8 mouse cellular contexts compared by ENCODE assay signal in the genomic region with DNA sequence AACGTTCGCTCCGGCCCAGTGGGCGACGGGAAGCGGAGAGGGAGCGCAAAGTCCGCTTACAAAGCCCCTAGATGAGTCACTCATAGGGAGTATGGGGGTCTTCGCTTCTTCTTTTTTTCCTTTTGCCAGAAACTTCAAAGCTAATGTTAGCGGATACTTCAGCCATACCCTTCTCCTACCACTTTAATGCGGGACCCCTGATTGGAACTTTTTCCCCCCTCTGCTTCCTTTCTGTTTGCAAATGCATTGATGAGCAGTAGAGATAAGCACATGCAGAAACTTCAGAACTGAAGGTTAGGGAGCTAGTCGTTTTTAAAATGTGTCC. TPM values are rescaled to one million over a fixed set of nuclear protein-coding genes. Genes with fewer than 3 reads are reported as not detected.
A peak's percentile ranks its signal among the peaks of the same experiment; 100 is the strongest.
DNase-seq lines count a peak whose midpoint lies in the region; ATAC-seq and TF ChIP-seq lines count a peak whose summit lies in the region.

No protein-coding gene starts in this region.

- peaks cover 35% of the 10 kb centered on the region for H3K36me3 ChIP-seq in heart, adult 2 months (ENCODE audit: control insufficient read depth, insufficient read depth, low read length)
- H3K36me3 ChIP-seq in forebrain, embryonic 12.5 days (replicated peaks) = peaks cover 12% of the 10 kb centered on the region
- H3K36me3 ChIP-seq in liver, embryonic 14.5 days (replicated peaks; ENCODE audit: control insufficient read depth, insufficient read depth, low read depth) = peaks cover 9% of the 10 kb centered on the region

- no peak for TF ChIP-seq EP300 in heart, adult 2 months (IDR thresholded peaks at IDR 0.05; ENCODE audit: insufficient read depth, low read depth, low read length)
- TF ChIP-seq EP300 in liver, embryonic 14.5 days (IDR thresholded peaks at IDR 0.05; ENCODE audit: low read depth) = no peak

- ATAC-seq in forebrain, embryonic 12.5 days (ENCODE audit: low FRiP score) = no peak
- no peak for ATAC-seq in liver, embryonic 14.5 days (ENCODE audit: insufficient read depth)

- no peaks in the 10 kb centered on the region for H3K27me3 ChIP-seq in heart, adult 2 months (ENCODE audit: control insufficient read depth, insufficient read depth, low read length)
- H3K27me3 ChIP-seq in forebrain, embryonic 12.5 days = no peaks in the 10 kb centered on the region
- H3K27me3 ChIP-seq in liver, embryonic 14.5 days (ENCODE audit: control insufficient read depth, insufficient read depth, low read length) = no peaks in the 10 kb centered on the region

- intact Hi-C loops in heart, adult 2 months (cut with DNase I) = loop anchor here (2.0 kb wide), 2 partner anchors 50 to 112 kb away; no protein-coding TSS in a partner anchor
- intact Hi-C loops in heart, postnatal 36 days (cut with DNase I) = loop anchor here (1.0 to 2.0 kb wide), 5 partner anchors 16 to 94 kb away; partner anchors contain the start of gene Cuedc1

- peak overlapping the region; percentile 84 for H3K4me3 ChIP-seq in heart, adult 2 months
- peak overlapping the region; percentile 98 for H3K4me3 ChIP-seq in forebrain, embryonic 12.5 days (replicated peaks)
- peak overlapping the region; percentile 90 to 99 for H3K4me3 ChIP-seq in liver, embryonic 14.5 days (ENCODE audit: insufficient read depth in 1 of 2, low read depth in 2 of 2, low read length in 2 of 2)

- WGBS in heart, adult 2 months = under 1% methylated on average over 12 of the region's 12 CpGs
- WGBS in forebrain, embryonic 12.5 days = under 1% methylated on average over 12 of the region's 12 CpGs
- WGBS in liver, embryonic 14.5 days (ENCODE audit: insufficient replicate concordance) = 0% methylated on average over 12 of the region's 12 CpGs

- H3K9ac ChIP-seq in heart, adult 2 months (ENCODE audit: low read depth, low read length) = peak overlapping the region; percentile 73
- H3K9ac ChIP-seq in forebrain, embryonic 12.5 days = peak overlapping the region; percentile 98
- peak overlapping the region; percentile 94 for H3K9ac ChIP-seq in liver, embryonic 14.5 days (replicated peaks)

- no peak for TF ChIP-seq CTCF in heart, adult 2 months (IDR thresholded peaks at IDR 0.05)
- TF ChIP-seq CTCF in liver, embryonic 14.5 days (IDR thresholded peaks at IDR 0.05; ENCODE audit: low read depth) = no peak

- H3K4me2 ChIP-seq in forebrain, embryonic 12.5 days = peak overlapping the region; percentile 69
- H3K4me2 ChIP-seq in liver, embryonic 14.5 days (ENCODE audit: low read depth) = peak overlapping the region; percentile 98

- peaks cover 14% of the 10 kb centered on the region for H3K4me1 ChIP-seq in heart, adult 2 months (ENCODE audit: control insufficient read depth, insufficient read depth, low read length)
- H3K4me1 ChIP-seq in forebrain, embryonic 12.5 days = peaks cover 41% of the 10 kb centered on the region
- peaks cover 15 to 17% of the 10 kb centered on the region in 2 experiments for H3K4me1 ChIP-seq in liver, embryonic 14.5 days (replicated peaks; ENCODE audit: control insufficient read depth in 2 of 2, insufficient read depth in 2 of 2, low read length in 1 of 2)

- no peak for DNase-seq in heart, adult 2 months
- DNase-seq in heart, postnatal 36 days = no peak
- DNase-seq in A20 (ENCODE audit: low read depth, low spot score) = peak; percentile 70
- no peak for DNase-seq in liver, embryonic 14.5 days (ENCODE audit: low read depth in 3 of 3, low spot score in 3 of 3)
- no peak for DNase-seq in cerebellum, adult 9-10 months
- no peak for DNase-seq in cerebellum, postnatal 25 days
- DNase-seq in ovary, postnatal 36 days (ENCODE audit: low spot score) = no peak

- no peak for TF ChIP-seq POLR2A in heart, adult 2 months (IDR thresholded peaks at IDR 0.05; ENCODE audit: insufficient read depth, low read depth, low read length)

- peaks cover 4% of the 10 kb centered on the region for H3K79me2 ChIP-seq in heart, adult 2 months (replicated peaks; ENCODE audit: control insufficient read depth, insufficient read depth, low read length)

- no peaks in the 10 kb centered on the region for H3K9me3 ChIP-seq in forebrain, embryonic 12.5 days
- no peaks in the 10 kb centered on the region for H3K9me3 ChIP-seq in liver, embryonic 14.5 days (ENCODE audit: control insufficient read depth, low read length)

- H3K27ac ChIP-seq in heart, adult 2 months = peak overlapping the region; percentile 96
- peak overlapping the region; percentile 99 for H3K27ac ChIP-seq in forebrain, embryonic 12.5 days
- H3K27ac ChIP-seq in liver, embryonic 14.5 days = no peak overlapping the region

RNA-seq across cellular contexts. Expression of gene Vezf1, which starts 1.1 kb away (rescaled TPM):
- total RNA-seq in heart, adult 2 months (2021) = 10 to 100 TPM; 37.9 to 49.8 TPM
- 22.6 and 34.5 TPM in 2 replicates for polyA plus RNA-seq in heart, adult 2 months (2012; rRNA removed)
- 10 to 100 TPM; 45.0 to 46.7 TPM for total RNA-seq in heart, postnatal 36 days (2021)
- 84.8 and 91.5 TPM in 2 replicates for polyA plus RNA-seq in forebrain, embryonic 12.5 days (2016; fragmentation: Nextera tagmentation; extraction: Ambion mirVana)
- 4.7 and 5.7 TPM in 2 replicates for polyA plus RNA-seq in liver, embryonic 14.5 days (2012; rRNA removed)
- polyA plus RNA-seq in liver, embryonic 14.5 days (2014; fragmentation: Nextera tagmentation; extraction: Ambion mirVana) = 7.5 and 9.1 TPM in 2 replicates

RNA-seq across cellular contexts. Expression of gene Srsf1, which starts 22.0 kb away (rescaled TPM):
- 10 to 100 TPM; 99.5 to 99.7 TPM for total RNA-seq in heart, adult 2 months (2021)
- 39.3 and 86.5 TPM in 2 replicates for polyA plus RNA-seq in heart, adult 2 months (2012; rRNA removed)
- 10 to 100 TPM; 80.2 to 99.7 TPM for total RNA-seq in heart, postnatal 36 days (2021)
- polyA plus RNA-seq in forebrain, embryonic 12.5 days (2016; fragmentation: Nextera tagmentation; extraction: Ambion mirVana) = 564 and 577 TPM in 2 replicates
- 111 and 163 TPM in 2 replicates for polyA plus RNA-seq in liver, embryonic 14.5 days (2012; rRNA removed)
- polyA plus RNA-seq in liver, embryonic 14.5 days (2014; fragmentation: Nextera tagmentation; extraction: Ambion mirVana) = 139 and 158 TPM in 2 replicates

RNA-seq across cellular contexts. Expression of gene Cuedc1, which starts 28.6 kb away (rescaled TPM):
- 10 to 100 TPM; 49.8 to 55.0 TPM for total RNA-seq in heart, adult 2 months (2021)
- 36.2 and 38.7 TPM in 2 replicates for polyA plus RNA-seq in heart, adult 2 months (2012; rRNA removed)
- 10 to 100 TPM; 47.9 to 54.2 TPM for total RNA-seq in heart, postnatal 36 days (2021)
- 41.1 and 42.5 TPM in 2 replicates for polyA plus RNA-seq in forebrain, embryonic 12.5 days (2016; fragmentation: Nextera tagmentation; extraction: Ambion mirVana)
- 0.76 and 0.96 TPM in 2 replicates for polyA plus RNA-seq in liver, embryonic 14.5 days (2012; rRNA removed)
- polyA plus RNA-seq in liver, embryonic 14.5 days (2014; fragmentation: Nextera tagmentation; extraction: Ambion mirVana) = 0.36 and 0.53 TPM in 2 replicates

Comparison
In these comparisons a context has a peak if more than half of its experiments do, and no peak if none do; other contexts are left out.
1. RNA of gene Cuedc1, which starts 28.6 kb away (polyA plus RNA-seq): 41.1 to 42.5 TPM in forebrain, embryonic 12.5 days and 36.2 to 38.7 TPM in heart, adult 2 months; 0.36 to 0.96 TPM in liver, embryonic 14.5 days; every median in the first group is over 10 times any median in the second.
2. Peak in every context shown above with its lines, with median percentiles within 50 percentile points of each other: H3K4me3 ChIP-seq and H3K9ac ChIP-seq.